8 mouse cellular contexts compared by ENCODE assay signal in the genomic region with DNA sequence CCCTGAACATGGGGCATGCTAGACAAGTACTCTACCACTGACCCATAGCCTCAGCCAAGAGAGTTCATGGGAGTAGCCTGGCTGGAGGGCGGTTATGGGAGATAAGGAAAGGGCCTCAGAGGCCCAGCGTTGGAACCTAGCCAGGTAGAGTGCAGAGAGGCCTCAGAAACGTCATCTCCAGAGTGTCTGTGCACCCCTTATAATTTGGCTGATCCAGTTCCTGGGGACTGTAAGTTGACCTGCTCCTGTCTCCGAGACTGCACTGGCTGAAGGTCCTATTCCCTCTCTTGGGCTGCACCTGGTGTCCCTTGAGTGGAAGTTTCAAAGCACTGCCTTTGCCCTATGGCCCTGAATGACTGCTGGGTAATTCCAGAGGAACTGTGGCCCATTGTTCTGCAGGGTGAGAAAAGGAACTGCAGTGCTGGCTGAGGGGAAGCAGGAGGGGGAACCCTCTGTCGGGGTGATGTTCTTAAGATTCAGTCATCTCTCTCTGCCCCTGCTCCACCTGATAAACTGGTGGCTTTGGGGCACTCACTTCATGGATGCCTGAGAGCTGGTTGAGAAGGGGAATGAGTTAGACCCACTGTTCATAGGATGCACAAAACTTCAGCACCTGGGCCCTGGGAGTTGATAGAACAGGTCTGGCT. TPM values are rescaled to one million over a fixed set of nuclear protein-coding genes. Genes with fewer than 3 reads are reported as not detected.
DNase-seq lines count a peak whose midpoint lies in the region; ATAC-seq lines count a peak whose summit lies in the region.

No protein-coding gene starts in this region.

- no peaks in the 10 kb centered on the region for H3K27me3 ChIP-seq in embryonic facial prominence, embryonic 11.5 days (ENCODE audit: control insufficient read depth, insufficient read depth, low read length)
- no peaks in the 10 kb centered on the region for H3K27me3 ChIP-seq in intestine, embryonic 14.5 days (replicated peaks; ENCODE audit: control insufficient read depth, insufficient read depth, low read length)
- no peaks in the 10 kb centered on the region for H3K27me3 ChIP-seq in liver, embryonic 13.5 days

- no peaks in the 10 kb centered on the region for H3K36me3 ChIP-seq in embryonic facial prominence, embryonic 11.5 days (replicated peaks; ENCODE audit: control insufficient read depth, insufficient read depth, low read depth, low read length)
- H3K36me3 ChIP-seq in intestine, embryonic 14.5 days (ENCODE audit: control insufficient read depth, insufficient read depth, low read length), result no peaks in the 10 kb centered on the region
- no peaks in the 10 kb centered on the region for H3K36me3 ChIP-seq in liver, embryonic 13.5 days

- H3K27ac ChIP-seq in embryonic facial prominence, embryonic 11.5 days (replicated peaks; ENCODE audit: low read depth, low read length), result no peak overlapping the region
- H3K27ac ChIP-seq in intestine, embryonic 14.5 days (ENCODE audit: low read depth), result 0 out of 2 replicates have a peak overlapping the region, but pooled peaks have one; percentile 35
- H3K27ac ChIP-seq in liver, embryonic 13.5 days, result peak overlapping the region; percentile 91

- DNase-seq in adrenal gland, adult (ENCODE audit: inconsistent age in 2 of 2, low spot score in 1 of 2), result peak; percentile 30 to 62
- DNase-seq in adrenal gland, adult 18-20 months (ENCODE audit: low spot score in 2 of 2), result no peak
- peak; percentile 46 for DNase-seq in embryonic facial prominence, embryonic 11.5 days (ENCODE audit: low spot score)
- DNase-seq in intestine, embryonic 14.5 days (ENCODE audit: low spot score), result peak; percentile 57
- peak; percentile 67 for DNase-seq in liver, embryonic 13.5 days
- peak; percentile 58 to 70 for DNase-seq in spleen, postnatal 14 days (ENCODE audit: low spot score in 2 of 2)
- DNase-seq in thymus, postnatal 10 days (ENCODE audit: low spot score in 2 of 2), result no peak
- no peak for DNase-seq in cerebellum, postnatal 25 days

- no peak overlapping the region for H3K4me2 ChIP-seq in embryonic facial prominence, embryonic 11.5 days (ENCODE audit: low read depth, low read length)
- H3K4me2 ChIP-seq in intestine, embryonic 14.5 days (ENCODE audit: low read length), result no peak overlapping the region
- H3K4me2 ChIP-seq in liver, embryonic 13.5 days, result peak overlapping the region; percentile 73

- H3K4me3 ChIP-seq in embryonic facial prominence, embryonic 11.5 days (ENCODE audit: low read depth, low read length), result no peak overlapping the region
- H3K4me3 ChIP-seq in intestine, embryonic 14.5 days (ENCODE audit: low read depth, low read length), result no peak overlapping the region
- H3K4me3 ChIP-seq in liver, embryonic 13.5 days (replicated peaks), result peak overlapping the region; percentile 40

- ATAC-seq in embryonic facial prominence, embryonic 11.5 days (replicated peaks; ENCODE audit: insufficient number of reproducible peaks, low FRiP score, low TSS enrichment, low read depth), result peak; percentile 52; the same call in 1 of the 2 replicates
- peak; percentile 40; the same call in 1 of the 2 replicates for ATAC-seq in intestine, embryonic 14.5 days (replicated peaks; ENCODE audit: low FRiP score, low TSS enrichment, low read depth)
- peak; percentile 98 for ATAC-seq in liver, embryonic 13.5 days (ENCODE audit: low read depth)

- 0 out of 2 replicates have a peak, but pooled peaks cover 4% of the 10 kb centered on the region for H3K4me1 ChIP-seq in embryonic facial prominence, embryonic 11.5 days (ENCODE audit: control insufficient read depth, insufficient read depth, low read length)
- H3K4me1 ChIP-seq in intestine, embryonic 14.5 days (replicated peaks; ENCODE audit: control insufficient read depth, insufficient read depth, low read length), result peaks cover 10% of the 10 kb centered on the region
- H3K4me1 ChIP-seq in liver, embryonic 13.5 days (replicated peaks), result peaks cover 74% of the 10 kb centered on the region

- no peaks in the 10 kb centered on the region for H3K9me3 ChIP-seq in embryonic facial prominence, embryonic 11.5 days (replicated peaks; ENCODE audit: control insufficient read depth, low read length)
- H3K9me3 ChIP-seq in intestine, embryonic 14.5 days (ENCODE audit: control insufficient read depth, low read length), result no peaks in the 10 kb centered on the region
- no peaks in the 10 kb centered on the region for H3K9me3 ChIP-seq in liver, embryonic 13.5 days (replicated peaks)

- WGBS in embryonic facial prominence, embryonic 11.5 days, result 28% methylated on average over 5 of the region's 5 CpGs
- 37% methylated on average over 5 of the region's 5 CpGs for WGBS in intestine, embryonic 14.5 days
- 16% methylated on average over 5 of the region's 5 CpGs for WGBS in liver, embryonic 13.5 days (ENCODE audit: insufficient replicate concordance)

- H3K9ac ChIP-seq in embryonic facial prominence, embryonic 11.5 days (replicated peaks; ENCODE audit: low read length), result no peak overlapping the region
- no peak overlapping the region for H3K9ac ChIP-seq in intestine, embryonic 14.5 days (ENCODE audit: low read length)
- peak overlapping the region; percentile 72 for H3K9ac ChIP-seq in liver, embryonic 13.5 days

RNA-seq across cellular contexts. Expression of gene Dapk2, which starts 55.5 kb away (rescaled TPM):
- 1 to 10 TPM; 4.4 to 4.9 TPM for total RNA-seq in adrenal gland, adult 18-20 months (2021)
- polyA plus RNA-seq in embryonic facial prominence, embryonic 11.5 days (2014; fragmentation: Nextera tagmentation; extraction: Ambion mirVana), result 5.7 and 6.2 TPM in 2 replicates
- 4.4 and 4.8 TPM in 2 replicates for polyA plus RNA-seq in intestine, embryonic 14.5 days (2014; fragmentation: Nextera tagmentation; extraction: Ambion mirVana)
- 20.5 and 23.8 TPM in 2 replicates for polyA plus RNA-seq in liver, embryonic 13.5 days (2015; fragmentation: Nextera tagmentation; extraction: Ambion mirVana)

Comparison
In these comparisons a context has a peak if more than half of its experiments do, and no peak if none do; other contexts are left out.
1. DNase-seq: peak in adrenal gland, adult (2 of 2), embryonic facial prominence, embryonic 11.5 days (single experiment), intestine, embryonic 14.5 days (single experiment), liver, embryonic 13.5 days (single experiment) and spleen, postnatal 14 days (2 of 2); none in adrenal gland, adult 18-20 months (0 of 2), thymus, postnatal 10 days (0 of 2) and cerebellum, postnatal 25 days (0 of 2).
2. ATAC-seq: peak in every context shown above with its lines; median percentile 98 in liver, embryonic 13.5 days; 52 in embryonic facial prominence, embryonic 11.5 days; 40 in intestine, embryonic 14.5 days.